Mouse (Mus musculus): ENCODE data around the gene Zfp281. TPM values are rescaled to one million over a fixed set of nuclear protein-coding genes. Genes with fewer than 3 reads are reported as not detected.

Gene Zfp281
- polyA plus RNA-seq (2017; shearing (Covaris generic)) = 32.3 TPM

GRCm38 (mm10) chr1:136624146-136625018 is at the start of gene Zfp281:
Gene Zfp281 (plus strand): TSS chr1:136624901.

Other genes starting within 250 kb of the Zfp281 start
- 14.6 TPM for gene Ddx59, start 209.6 kb upstream of the Zfp281 start, polyA plus RNA-seq (2017; shearing (Covaris generic))
- gene Kif14, start 158.6 kb upstream of the Zfp281 start, polyA plus RNA-seq (2017; shearing (Covaris generic)) = 0.41 TPM

All from effector memory CD4-positive, alpha-beta T cell, adult 7 months (primary cell).